Mouse (Mus musculus) lung, adult 18-20 months (tissue): ENCODE measurements at regions not wholly inside any gene's neighbourhood (a gene's known extent, or its start where the extent isn't known, plus 50 kb on each side); places are given as distances from the start of the nearest gene placed in this dataset.
"Not testable (repeated sequence)": the region's sequence is repeated elsewhere in the genome, so short reads cannot be mapped to it uniquely, and the experiment has no call there.

ENCODE experiments used
- DNase-seq, 2 experiments: peaks; one replicate each; pipeline ENCODE4 v3.0.0; 2022; ENCODE audit warnings: mixed read lengths in 2 of 2

DNA sequence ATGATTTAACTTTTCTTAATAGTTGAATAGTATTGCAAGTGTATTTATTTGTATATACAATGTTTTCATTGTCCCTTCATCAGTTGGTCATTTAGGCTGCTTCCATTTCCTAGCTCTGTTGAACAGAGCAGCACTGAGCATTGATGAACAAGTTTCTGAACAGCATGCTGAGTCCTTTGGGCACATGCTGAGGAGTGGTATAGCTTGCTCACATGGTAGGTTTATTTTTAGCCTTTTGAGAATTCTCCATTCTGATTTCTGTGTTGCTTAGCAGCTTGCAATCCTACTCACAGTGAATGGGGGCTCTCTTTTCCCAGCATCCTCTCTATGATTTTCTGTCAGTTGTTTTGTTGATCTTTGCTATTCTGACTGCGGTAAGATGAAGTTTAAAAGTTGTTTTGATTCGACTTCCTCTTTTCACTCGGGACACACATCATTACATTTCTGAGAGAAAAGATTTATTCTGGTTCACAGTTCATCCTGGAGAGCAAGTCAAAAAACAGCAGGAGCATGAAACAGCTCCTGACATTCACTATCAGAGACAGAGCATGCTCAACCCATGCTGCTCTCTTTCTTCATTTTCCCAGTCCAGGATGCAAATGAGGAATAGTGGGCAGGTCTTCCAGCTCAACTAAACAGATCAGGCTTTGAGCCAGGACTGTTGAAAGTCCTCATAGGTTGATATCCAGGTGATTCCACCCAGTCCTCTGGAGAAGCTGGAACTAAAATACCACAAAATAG lies 413.1 kb downstream of the Gm37988 start:
- DNase-seq: no peak

DNA sequence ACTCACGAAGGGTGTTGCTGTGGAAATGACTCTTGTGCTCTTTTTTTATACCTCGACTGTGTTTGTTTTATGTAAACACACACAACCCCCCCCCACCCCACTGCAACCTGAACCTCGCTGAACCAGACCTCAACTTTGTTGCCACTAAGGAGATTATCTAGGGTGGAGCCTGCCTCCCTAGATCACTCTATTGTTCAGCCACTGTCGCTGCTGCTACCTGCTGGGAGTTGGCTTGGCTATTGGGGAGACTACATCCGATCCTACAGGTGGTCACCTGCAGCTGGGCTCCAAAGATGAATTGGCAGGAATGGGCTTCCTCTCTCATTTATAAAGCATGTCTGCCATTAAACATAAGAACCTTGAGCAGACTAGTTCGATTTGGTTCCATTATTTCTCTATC lies 420.2 kb downstream of the Gm37988 start:
- no peak for DNase-seq

DNA sequence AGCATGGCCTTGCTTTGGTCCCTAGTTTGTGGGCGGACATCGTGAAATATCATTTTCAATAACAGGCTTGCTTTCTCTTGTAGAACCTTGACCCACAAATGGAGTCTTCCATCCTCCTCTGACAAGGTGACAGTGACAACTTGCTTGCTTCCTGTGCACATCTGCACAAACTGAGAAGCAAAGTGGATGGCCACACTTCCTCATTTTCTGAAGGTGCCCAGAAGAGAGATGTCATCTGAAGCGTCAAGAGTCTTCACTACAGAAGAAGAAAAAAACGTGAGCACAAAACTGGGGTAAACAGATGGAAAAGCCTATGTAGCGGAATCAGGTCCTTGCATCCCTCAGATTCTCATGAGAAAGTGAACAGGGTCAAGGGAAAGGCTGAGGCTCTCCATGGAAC lies 423.5 kb downstream of the Gm37988 start:
- DNase-seq: no peak

DNA sequence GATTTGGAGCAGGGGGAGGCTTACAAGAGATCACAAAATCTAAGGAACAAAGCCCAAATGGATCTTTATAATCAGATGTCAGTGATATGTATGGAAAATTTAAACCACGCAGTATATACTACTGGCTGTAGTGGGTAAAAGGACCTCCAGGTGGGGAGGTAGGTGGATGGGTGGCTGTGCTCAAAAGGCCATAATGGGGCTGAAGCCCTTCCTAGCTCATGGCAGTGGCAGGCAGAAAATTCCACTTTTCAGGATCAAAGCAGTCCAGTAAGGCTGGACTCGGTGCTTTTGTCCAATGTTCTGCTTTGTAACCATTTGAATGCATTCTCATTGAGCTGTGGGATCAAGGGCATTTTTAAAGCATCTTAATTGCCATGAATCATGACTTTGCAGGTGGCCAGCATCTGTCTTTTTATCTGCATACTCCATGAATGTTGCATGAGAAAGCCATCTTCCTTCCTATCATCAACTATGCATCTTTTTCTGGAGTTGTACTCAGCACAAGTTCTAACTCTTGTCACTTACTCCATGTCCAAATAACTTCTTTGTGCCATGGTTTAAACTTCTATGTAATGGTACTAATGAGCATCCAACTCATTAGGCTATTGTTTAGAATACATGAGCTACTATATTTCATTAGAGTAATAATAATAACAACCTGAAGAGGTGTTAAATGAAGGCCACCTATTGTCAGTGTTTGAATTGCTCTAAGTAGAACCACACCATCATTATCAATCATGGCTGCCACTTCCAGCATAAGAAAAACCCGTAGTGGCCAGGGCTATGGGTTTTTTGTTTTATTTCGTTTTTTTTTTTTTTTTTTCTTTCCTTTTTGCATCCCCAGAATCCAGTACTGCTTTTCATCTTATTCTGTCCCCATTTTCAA lies 424.5 kb downstream of the Gm37988 start:
- DNase-seq: no peak

DNA sequence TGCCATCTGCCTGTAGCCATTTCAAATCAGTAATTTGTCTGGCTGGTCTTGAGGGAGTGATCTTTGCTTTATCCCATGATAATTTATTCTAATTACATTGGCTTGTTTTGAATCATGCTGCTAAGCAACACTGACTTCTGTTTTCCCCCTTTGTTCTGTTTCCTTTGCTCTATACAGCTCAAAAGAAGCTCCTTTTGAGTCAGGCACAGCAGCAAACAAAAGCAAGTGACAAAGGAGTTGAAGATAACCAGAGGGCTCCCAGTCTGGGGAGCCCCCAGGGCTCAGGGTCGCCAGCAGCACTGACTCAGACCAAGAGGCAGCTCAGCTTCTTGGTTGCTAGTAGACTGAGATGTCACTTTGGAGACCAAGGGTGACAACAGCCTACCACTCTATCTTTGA lies 425.2 kb downstream of the Gm37988 start:
- DNase-seq: no peak

DNA sequence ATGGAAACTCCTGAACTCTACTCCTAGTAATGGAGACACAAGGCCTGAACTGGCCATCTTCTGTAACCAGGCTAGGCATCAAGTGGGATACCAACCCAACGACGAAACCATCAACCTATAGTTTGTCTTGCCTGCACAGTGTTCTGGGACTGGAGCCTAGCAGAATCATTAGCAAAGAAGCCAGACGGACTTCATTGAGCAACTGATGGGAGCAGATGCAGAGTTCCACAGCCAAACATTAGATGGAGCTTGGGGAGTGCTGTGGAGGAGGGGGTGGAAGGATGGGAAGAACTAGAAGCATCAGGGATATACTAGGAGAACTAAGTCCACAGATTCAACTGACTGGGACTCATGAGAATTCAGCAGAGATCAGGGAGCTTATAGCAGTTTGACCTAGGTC lies 435.5 kb downstream of the Gm37988 start:
- no peak for DNase-seq

DNA sequence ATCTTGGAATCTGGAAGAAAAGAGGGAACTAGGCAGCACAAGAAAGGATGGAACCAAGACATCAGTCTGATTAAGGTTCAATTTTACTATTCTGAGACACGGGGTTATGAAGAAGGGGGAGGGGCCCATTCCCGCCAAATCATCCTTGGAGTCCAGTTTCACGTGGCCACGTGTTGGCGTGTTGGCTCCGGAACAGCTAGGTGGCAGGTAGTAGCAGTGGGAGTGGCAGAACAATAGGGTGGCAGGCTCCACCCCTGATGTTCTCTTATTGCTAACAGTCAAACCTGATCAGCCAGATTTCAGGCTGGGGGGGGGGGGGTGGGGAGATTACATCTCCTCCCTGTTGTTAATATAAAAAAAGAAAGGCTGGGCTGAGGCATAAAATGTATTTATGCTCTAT lies 453.2 kb downstream of the Gm37988 start:
- peak in 1 of 2 experiments; percentile 1 for DNase-seq

DNA sequence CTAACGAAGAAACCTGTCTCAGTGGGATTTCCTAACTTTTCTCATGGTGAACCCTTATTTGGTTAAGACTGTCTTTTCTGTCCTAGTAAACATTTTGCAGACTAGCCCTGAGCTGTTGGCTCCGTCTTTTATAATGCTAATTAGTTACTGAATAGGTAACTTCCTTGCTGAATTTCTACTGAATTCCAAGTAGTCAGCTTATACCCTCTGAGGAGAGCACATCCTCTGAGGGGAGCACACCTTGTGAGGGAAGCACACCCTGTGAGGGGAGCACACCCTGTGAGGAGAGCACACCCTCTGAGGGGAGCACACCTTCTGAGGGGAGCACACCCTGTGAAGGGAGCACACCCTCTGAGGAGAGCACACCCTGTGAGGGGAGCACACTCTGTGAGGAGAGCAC lies 453.6 kb downstream of the Gm37988 start:
- DNase-seq: not testable (repeated sequence)

DNA sequence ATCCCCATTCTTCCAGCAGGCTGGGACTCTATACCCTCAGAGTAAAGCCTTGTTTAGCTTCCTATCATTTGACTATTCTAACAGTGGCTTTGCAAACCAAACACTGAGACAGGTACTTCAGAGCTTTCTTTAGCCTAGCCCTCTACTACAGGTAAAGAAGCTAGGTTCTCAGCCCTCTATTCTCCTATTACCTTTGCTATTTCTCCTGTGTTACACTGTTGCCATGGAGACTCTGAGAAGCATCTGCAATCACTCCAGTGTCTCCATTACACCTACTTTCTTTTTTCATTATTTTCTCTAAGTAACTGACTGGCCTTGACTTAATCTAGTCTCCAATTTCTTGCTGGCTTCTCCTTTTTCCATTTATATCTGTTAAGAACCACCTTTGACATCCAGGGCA lies 466.2 kb downstream of the Gm37988 start:
- DNase-seq: no peak

DNA sequence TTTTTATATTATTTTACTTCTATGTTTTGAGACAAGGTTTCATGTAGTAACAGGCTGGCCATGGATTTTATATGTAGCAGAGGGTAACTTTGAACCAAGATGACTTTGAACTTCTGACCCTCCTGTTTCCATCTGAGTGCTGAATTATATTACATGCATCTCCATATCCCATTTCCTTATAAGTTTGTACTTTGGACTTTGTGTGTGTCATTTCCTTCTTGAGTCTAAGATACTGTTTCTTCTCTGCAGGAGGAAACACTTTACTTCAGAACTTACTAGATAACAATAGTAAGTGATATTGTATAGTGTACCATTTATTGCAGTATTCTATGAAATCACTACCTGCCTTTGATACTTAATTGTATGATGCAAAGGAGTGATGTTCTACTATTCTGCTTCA lies 486.9 kb downstream of the Gm37988 start:
- no peak for DNase-seq

DNA sequence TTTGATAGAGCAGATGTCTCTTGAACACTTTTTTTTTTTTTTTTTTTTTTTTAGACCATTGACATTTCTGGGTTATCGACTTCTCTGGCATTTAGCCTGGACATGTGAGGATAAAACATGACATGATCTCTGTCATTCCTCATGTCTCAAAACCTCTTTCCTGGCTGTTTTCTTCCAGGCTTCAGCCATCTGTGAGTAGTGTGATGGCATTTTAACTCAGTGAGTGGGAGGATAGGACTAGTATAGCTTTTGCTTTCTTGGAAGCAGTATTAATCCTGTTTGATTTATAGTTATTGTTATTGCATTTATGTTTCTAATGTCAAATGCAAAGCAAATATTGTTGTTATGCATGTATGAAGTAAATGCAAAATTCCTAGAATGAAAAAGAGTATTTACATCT lies 489.9 kb downstream of the Gm37988 start:
- DNase-seq: no peak

DNA sequence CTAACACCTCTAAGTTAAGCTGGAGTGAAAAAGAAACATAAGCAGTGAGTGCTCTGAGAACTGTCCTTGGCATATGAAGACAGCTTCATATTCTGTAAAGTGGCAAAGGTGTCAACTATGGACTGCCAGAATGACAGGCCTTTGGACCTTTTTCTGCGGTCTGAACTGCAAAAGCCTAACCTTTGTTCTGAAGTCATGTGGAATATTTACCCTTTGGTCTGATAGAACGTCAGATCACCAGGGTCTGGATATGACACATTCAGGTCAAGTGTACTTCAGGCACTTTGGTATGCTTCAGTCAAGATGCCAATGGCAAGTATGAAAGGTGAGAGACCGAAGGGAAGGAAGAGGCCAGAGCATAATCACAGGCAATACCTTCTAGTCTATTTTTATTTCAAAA lies 504.0 kb downstream of the Gm37988 start:
- no peak for DNase-seq

DNA sequence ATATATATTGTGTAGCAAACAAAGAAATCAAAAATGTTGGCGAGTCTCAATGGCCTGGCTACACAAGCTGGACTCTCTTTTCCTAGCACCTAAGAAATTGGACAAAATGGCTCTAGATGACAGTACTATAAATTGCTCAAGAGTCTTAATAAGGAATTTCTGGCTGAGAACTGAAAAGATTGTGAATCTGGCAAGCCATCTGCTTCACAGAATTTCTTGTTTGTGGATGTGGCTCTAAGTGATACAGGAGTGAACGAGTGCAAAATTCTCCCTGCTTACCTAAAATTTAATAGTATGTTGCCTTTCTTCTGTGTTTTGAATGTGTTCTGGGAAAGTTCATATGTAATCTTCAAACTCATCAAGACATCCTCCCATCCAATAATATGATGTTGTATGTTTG lies 508.1 kb downstream of the Gm37988 start:
- no peak for DNase-seq

DNA sequence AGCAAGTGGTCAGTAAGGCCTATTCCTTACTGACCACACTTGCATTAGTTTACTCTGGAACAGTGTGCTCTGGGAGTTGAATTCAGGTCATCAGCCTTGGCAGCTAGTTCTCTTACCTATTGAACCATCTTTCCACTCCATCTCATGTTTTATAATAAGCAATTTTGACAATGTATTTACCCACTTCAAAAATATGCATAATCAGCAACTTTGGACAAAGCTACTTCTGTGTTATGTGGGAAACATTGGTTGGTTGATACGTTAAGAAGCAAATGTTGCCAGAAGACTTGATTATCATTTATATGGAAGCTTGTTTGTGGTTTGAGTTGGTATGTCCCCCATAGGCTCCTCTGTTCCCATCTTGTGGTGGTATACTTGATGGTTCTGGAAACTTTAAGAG lies 509.4 kb downstream of the Gm37988 start:
- no peak for DNase-seq

DNA sequence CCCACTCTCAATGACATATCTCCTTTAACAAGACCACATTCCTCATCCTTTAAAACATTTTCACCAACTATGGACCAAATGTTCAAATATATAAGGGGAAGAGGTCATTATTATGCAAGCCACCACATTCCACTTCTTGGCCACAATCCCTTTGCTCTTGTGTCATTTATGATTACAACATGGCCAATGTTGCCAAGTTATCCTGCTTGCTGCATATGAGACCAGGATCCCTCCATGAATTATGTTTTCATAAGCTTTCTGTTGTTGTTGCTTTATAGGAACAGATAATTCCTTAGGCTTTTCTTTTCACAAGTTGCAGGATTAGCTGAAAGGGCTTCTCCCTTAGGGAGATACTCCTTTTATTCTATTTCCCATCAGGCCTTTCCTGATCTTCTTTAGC lies 518.6 kb downstream of the Gm37988 start:
- DNase-seq: no peak
